Mouse (Mus musculus) embryonic facial prominence, embryonic 13.5 days (tissue): Measurements from ENCODE around the gene Gtf2f1. TPM values are rescaled to one million over a fixed set of nuclear protein-coding genes. Genes with fewer than 3 reads are reported as not detected.
A peak's percentile ranks its signal among the peaks of the same experiment; 100 is the strongest.

Experiments
- ATAC-seq: fragments of 200-750 bp; cut with Nextera tagmentation; 2 replicates; pipeline ENCODE4 v1.8.0; 2017; ENCODE audit warnings: low read depth; ENCODE audit not compliant: insufficient number of reproducible peaks, insufficient read depth, low FRiP score, low TSS enrichment
- H3K27ac ChIP-seq: fragments of 300-500 bp; sonication (generic); 2 replicates; pipeline ENCODE4 v1.5.1; 2015; ENCODE audit warnings: moderate library complexity, mild to moderate bottlenecking, inconsistent platforms
- H3K27me3 ChIP-seq: fragments of 300-500 bp; sonication (generic); 2 replicates; pipeline ENCODE4 v1.6.1; 2015; ENCODE audit warnings: mild to moderate bottlenecking, inconsistent platforms
- H3K36me3 ChIP-seq: fragments of 300-500 bp; sonication (generic); 2 replicates; pipeline ENCODE4 v1.6.1; 2015; ENCODE audit warnings: mild to moderate bottlenecking, inconsistent platforms
- H3K4me1 ChIP-seq: fragments of 300-500 bp; sonication (generic); 2 replicates; pipeline ENCODE4 v1.6.1; 2015; ENCODE audit warnings: inconsistent platforms
- H3K4me2 ChIP-seq: fragments of 300-500 bp; sonication (generic); 2 replicates; pipeline ENCODE4 v1.6.1; 2015; ENCODE audit warnings: moderate library complexity, mild to moderate bottlenecking, inconsistent platforms
- H3K4me3 ChIP-seq: fragments of 300-500 bp; sonication (generic); 2 replicates; pipeline ENCODE4 v1.5.1; 2015; ENCODE audit warnings: mild to moderate bottlenecking, inconsistent platforms
- H3K9ac ChIP-seq: fragments of 300-500 bp; sonication (generic); 2 replicates; pipeline ENCODE4 v1.6.1; 2015; ENCODE audit warnings: mild to moderate bottlenecking, inconsistent platforms
- H3K9me3 ChIP-seq: fragments of 300-500 bp; sonication (generic); 2 replicates; pipeline ENCODE4 v1.6.1; 2016; ENCODE audit warnings: inconsistent platforms
- WGBS: fragments of 180-500 bp; shearing (Covaris S2); methylation state at CpG from one replicate; pipeline ENCODE4 v1.1.7; 2015; ENCODE audit warnings: mixed read lengths; 5-methylcytosine and 5-hydroxymethylcytosine counted together
- polyA plus RNA-seq: library from polyadenylated mRNA; unstranded; fragments of >200 nt; fragmentation: Nextera tagmentation; extraction: Ambion mirVana; gene quantifications from 2 replicates; pipeline ENCODE4 v1.2.1, GENCODE M21; 2015

Gene Gtf2f1
- polyA plus RNA-seq, 1 experiment from 2014 or later, result 71.3 TPM

- Histone ChIP-seq H3K27me3 (no peaks in the 10 kb centered on the region), H3K4me3 (no peak within 1 kb of the TSS), H3K4me1 (peaks cover 9% of the 10 kb centered on the region), H3K27ac (no peak within 1 kb of the TSS), H3K9ac (no peak within 1 kb of the TSS), H3K4me2 (no peak within 1 kb of the TSS), H3K36me3 (peaks cover 66% of the 10 kb centered on the region), H3K9me3 (no peaks in the 10 kb centered on the region)
- no peak for ATAC-seq
- 89% methylated on average over 9 of the region's 9 CpGs for WGBS
Observed at GRCm38 (mm10) chr17:56999968-57000609, 11.0 kb downstream of the Gtf2f1 start, which contains the start of gene Pspn. Pspn (minus strand) TSS chr17:57000018.

DNA sequence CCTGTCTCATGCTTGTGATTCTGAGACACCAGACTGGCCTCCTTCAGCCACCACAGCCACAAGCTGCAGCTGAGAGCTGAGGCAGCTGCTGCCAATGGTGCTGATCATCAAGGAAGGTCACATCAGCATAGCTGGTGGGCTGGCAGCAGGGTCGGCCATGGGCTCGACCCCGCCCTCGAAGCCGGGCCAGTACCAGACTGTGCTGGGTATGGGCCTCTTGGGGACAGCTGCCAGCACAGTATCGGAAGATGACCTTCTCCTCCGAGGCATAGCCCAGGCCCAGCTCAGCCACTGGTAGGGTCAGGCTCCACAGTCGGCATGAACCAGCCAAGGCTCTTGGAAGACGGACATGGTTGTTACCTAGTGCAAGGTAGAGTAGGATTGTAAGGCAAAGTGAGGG lies 11.7 kb downstream of the Gtf2f1 start:
- Histone ChIP-seq H3K9me3 (no peaks in the 10 kb centered on the region), H3K36me3 (peaks cover 66% of the 10 kb centered on the region), H3K4me1 (peaks cover 9% of the 10 kb centered on the region), H3K27me3 (no peaks in the 10 kb centered on the region), H3K4me3 (no peak overlapping the region), H3K9ac (no peak overlapping the region), H3K4me2 (no peak overlapping the region), H3K27ac (no peak overlapping the region)
- 96% methylated on average over 9 of the region's 9 CpGs for WGBS
- ATAC-seq, result no peak

DNA sequence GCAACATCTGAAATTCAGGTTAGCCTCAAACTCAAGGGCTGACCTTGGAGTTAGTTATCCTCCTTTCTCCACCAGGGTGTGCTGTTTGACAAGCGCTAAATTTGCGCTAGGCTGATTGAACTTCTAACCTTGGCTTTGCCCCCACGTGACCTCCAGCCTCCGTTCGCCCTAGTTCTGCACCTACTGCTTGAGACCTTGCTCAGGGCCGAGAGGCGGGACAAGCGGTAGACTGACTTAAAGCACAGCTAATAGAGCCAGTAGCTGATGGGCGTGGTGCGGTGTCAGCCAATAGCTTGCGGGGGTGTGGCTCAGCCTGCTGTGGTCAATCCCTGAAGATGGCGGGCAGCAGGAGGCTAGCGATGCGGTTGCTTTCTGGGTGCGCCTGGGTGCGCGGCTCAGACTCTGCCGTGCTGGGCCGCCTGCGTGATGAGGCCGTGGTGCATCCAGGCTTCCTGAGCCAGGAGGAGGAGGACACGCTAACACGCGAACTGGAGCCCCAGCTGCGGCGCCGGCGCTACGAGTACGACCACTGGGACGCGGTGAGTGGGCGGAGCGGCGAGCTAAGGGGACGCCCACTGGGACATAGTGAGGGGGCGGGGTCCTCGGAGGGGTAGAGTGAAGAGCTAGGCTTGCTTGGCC lies 13.9 kb downstream of the Gtf2f1 start, which contains the start of gene Alkbh7:
TSS of gene Alkbh7 (plus strand) at position 311 of the 639 bp plus-strand sequence.
- peak within 1 kb of the TSS; percentile 77 for H3K9ac ChIP-seq
- no peaks in the 10 kb centered on the region for H3K27me3 ChIP-seq
- WGBS, result under 1% methylated on average over 38 of the region's 38 CpGs
- peak within 1 kb of the TSS; percentile 76 for H3K4me2 ChIP-seq
- H3K36me3 ChIP-seq, result peaks cover 67% of the 10 kb centered on the region
- H3K27ac ChIP-seq, result peak within 1 kb of the TSS; percentile 74
- peak; percentile 96 for ATAC-seq
- H3K4me1 ChIP-seq, result peaks cover 9% of the 10 kb centered on the region
- H3K9me3 ChIP-seq, result no peaks in the 10 kb centered on the region
- H3K4me3 ChIP-seq, result peak within 1 kb of the TSS; percentile 82

GRCm38 (mm10) chr17:56996506-56996905 lies 14.6 kb downstream of the Gtf2f1 start:
- H3K4me3 ChIP-seq, result peak overlapping the region; percentile 82
- no peak overlapping the region for H3K27ac ChIP-seq
- 71% methylated on average over 2 of the region's 2 CpGs for WGBS
- no peaks in the 10 kb centered on the region for H3K9me3 ChIP-seq
- H3K4me1 ChIP-seq, result peaks cover 14% of the 10 kb centered on the region
- H3K27me3 ChIP-seq, result no peaks in the 10 kb centered on the region
- peaks cover 72% of the 10 kb centered on the region for H3K36me3 ChIP-seq
- peak overlapping the region; percentile 76 for H3K4me2 ChIP-seq
- H3K9ac ChIP-seq, result no peak overlapping the region
- ATAC-seq, result no peak

DNA sequence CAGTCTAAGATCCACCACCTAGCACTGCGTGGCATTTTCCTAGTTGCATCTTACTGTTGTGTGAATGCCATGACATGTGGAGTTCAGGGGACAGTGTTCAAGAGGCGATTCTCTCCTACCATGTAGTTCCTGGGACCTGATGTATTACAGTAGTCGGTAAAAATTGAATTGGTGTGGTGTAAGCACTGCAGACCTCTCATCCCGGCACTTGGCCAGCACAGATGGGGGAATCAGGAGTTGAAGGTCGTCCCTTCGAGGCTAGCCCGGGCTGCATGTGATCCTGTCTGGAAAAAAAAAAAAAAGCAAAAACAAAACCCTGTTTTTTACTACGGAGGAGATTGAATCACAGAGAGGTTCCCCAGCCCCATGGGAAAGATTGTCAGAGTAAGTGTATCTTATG lies 16.0 kb downstream of the Gtf2f1 start:
- no peak overlapping the region for H3K9ac ChIP-seq
- no peak overlapping the region for H3K4me2 ChIP-seq
- H3K9me3 ChIP-seq, result no peaks in the 10 kb centered on the region
- WGBS, result 88% methylated on average over 8 of the region's 8 CpGs
- H3K4me3 ChIP-seq, result no peak overlapping the region
- H3K4me1 ChIP-seq, result peaks cover 20% of the 10 kb centered on the region
- ATAC-seq, result no peak
- H3K36me3 ChIP-seq, result peaks cover 66% of the 10 kb centered on the region
- no peak overlapping the region for H3K27ac ChIP-seq
- no peaks in the 10 kb centered on the region for H3K27me3 ChIP-seq

DNA sequence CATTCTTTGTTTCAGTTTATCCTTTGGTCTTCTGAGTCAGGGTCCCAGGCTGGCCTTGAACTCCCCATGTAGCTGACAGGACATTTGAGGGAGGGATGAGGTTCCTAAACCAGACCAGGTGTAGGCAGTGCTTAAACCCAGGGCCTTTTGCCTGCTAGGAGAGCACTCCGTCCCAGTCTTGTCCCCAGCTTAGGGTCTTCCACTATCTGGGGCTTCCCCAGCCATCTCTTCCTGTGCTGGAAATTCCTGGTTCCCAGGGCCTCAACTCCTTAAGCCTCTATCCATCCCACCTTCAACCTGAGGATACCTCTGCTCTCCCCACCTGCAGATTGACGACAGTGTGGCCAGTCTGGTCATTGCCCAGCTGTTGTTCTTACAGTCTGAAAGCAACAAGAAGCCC lies 20.1 kb downstream of the Gtf2f1 start:
- no peak overlapping the region for H3K27ac ChIP-seq
- H3K4me2 ChIP-seq, result peak overlapping the region; percentile 81
- WGBS, result 67% methylated on average over 2 of the region's 2 CpGs
- peak overlapping the region; percentile 90 for H3K4me3 ChIP-seq
- H3K36me3 ChIP-seq, result peaks cover 43% of the 10 kb centered on the region
- no peak for ATAC-seq
- no peaks in the 10 kb centered on the region for H3K27me3 ChIP-seq
- H3K4me1 ChIP-seq, result peaks cover 11% of the 10 kb centered on the region
- H3K9ac ChIP-seq, result peak overlapping the region; percentile 85
- H3K9me3 ChIP-seq, result no peaks in the 10 kb centered on the region

GRCm38 (mm10) chr17:56990115-56990746 lies 20.9 kb downstream of the Gtf2f1 start, which contains the start of gene Clpp:
Clpp (plus strand) TSS chr17:56990305.
- Histone ChIP-seq H3K4me3 (peak within 1 kb of the TSS; percentile 90), H3K4me1 (peaks cover 11% of the 10 kb centered on the region), H3K4me2 (peak within 1 kb of the TSS; percentile 81), H3K27me3 (no peaks in the 10 kb centered on the region), H3K9me3 (no peaks in the 10 kb centered on the region), H3K9ac (peak within 1 kb of the TSS; percentile 85), H3K27ac (peak within 1 kb of the TSS; percentile 77), H3K36me3 (peaks cover 36% of the 10 kb centered on the region)
- peak; percentile 90 for ATAC-seq
- WGBS, result under 1% methylated on average over 52 of the region's 52 CpGs

DNA sequence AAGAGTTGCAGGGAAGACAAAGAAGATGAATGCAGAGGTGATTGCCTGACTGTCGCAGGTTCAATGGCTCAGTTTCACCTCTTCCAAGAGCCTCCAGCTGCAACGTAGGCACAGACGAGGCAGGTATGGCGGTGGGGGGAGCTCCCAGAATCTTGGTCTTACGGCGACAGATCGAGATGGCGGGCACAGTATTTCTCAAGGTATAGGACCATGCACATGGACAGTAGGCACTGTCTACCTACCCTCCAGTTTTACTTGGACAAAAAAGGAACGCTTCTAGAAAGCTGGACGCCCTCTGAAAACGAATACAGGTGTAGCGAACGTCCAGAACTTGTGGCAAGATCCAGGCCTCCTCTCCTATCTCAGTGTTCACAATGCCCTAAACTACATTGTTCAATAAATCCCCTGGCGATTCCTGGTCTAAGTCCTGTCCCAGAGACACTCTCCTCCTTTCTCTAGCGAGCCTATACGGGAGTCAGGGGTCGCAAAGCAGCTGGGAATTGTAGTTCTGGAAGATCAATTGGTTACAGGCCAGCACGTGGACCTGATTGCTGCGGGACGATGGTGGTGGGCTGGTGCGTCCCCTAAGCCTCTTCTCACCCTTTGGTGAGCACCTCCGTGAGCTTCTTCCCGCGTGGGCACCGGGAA lies 21.5 kb downstream of the Gtf2f1 start:
- Histone ChIP-seq H3K27ac (peak overlapping the region; percentile 77), H3K9me3 (no peaks in the 10 kb centered on the region), H3K4me3 (peak overlapping the region; percentile 90), H3K27me3 (no peaks in the 10 kb centered on the region), H3K36me3 (peaks cover 30% of the 10 kb centered on the region), H3K4me1 (peaks cover 11% of the 10 kb centered on the region), H3K4me2 (peak overlapping the region; percentile 81), H3K9ac (peak overlapping the region; percentile 85)
- peak; percentile 84 for ATAC-seq
- 3% methylated on average over 25 of the region's 25 CpGs for WGBS

DNA sequence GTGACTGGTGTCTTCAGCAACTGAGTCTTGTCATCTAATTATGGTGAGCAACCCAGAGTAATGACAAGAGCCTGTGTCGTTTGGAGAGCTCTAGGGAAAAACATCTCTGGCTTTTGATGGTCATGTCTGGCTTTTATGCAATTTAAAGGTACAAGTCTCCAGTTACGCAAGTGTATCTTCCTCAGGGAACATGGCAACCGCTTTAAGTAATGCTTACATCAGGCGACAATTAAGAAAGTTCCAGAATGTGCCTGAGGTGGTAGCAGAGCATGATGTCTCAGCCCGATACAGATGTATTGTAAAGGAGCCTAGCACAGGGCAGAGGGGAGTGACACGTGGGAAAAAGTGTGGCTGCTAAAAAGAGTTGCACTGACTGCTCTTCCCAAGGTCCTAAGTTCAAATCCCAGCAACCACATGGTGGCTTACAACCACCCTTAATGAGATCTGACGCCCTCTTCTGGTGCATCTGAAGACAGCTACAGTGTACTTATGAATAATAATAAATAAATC lies 22.1 kb downstream of the Gtf2f1 start:
- peak overlapping the region; percentile 85; the same call in 1 of the 2 replicates for H3K9ac ChIP-seq
- ATAC-seq, result no peak

GRCm38 (mm10) chr17:56988441-56988840 lies 22.6 kb downstream of the Gtf2f1 start:
- Histone ChIP-seq H3K9ac (no peak overlapping the region), H3K4me3 (no peak overlapping the region), H3K27me3 (no peaks in the 10 kb centered on the region), H3K4me2 (no peak overlapping the region), H3K27ac (no peak overlapping the region), H3K9me3 (no peaks in the 10 kb centered on the region), H3K4me1 (peaks cover 11% of the 10 kb centered on the region), H3K36me3 (peaks cover 18% of the 10 kb centered on the region)
- no peak for ATAC-seq
- 83% methylated on average over 7 of the region's 7 CpGs for WGBS

More for the DNA sequence above, 22.1 kb downstream of the Gtf2f1 start:
- no peaks in the 10 kb centered on the region for H3K9me3 ChIP-seq
- H3K27ac ChIP-seq, result no peak overlapping the region; the same call in 1 of the 2 replicates
- 64% methylated on average over 7 of the region's 7 CpGs for WGBS
- H3K4me2 ChIP-seq, result peak overlapping the region; percentile 81
- peak overlapping the region; percentile 90 for H3K4me3 ChIP-seq
- H3K4me1 ChIP-seq, result peaks cover 11% of the 10 kb centered on the region
- peaks cover 23% of the 10 kb centered on the region for H3K36me3 ChIP-seq
- no peaks in the 10 kb centered on the region for H3K27me3 ChIP-seq

DNA sequence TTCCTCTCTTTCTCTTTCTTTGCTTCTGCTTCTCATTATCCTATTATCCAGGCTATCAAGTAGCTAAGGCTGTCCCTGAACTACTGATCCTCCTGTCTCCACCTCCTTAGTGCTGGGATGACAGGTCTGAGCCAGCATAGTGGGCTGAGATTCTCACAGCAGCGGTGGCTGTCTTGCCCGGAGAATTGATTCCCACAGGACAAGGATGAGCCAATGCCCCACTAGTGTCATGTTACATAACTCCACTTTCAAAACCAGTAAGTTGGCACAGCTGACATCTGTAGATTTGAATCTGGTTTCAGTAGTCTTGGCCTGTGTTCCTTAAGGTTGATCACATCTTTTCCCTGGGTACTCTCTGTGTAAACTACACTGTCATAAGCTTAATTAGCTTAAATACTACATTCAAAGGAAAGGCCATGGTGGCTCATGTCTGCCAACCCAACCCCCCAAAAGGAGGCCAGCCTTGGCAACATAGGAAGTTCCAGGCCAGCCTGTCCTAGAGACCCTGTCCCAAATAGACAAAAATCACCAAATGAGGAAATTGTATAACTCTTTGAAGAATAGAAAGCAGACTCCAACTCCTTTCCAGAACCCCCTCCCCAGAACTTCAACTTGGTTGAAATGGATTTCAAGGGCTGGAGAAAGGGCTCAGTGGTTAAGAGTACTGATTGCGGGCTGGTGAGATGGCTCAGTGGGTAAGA lies 24.8 kb downstream of the Gtf2f1 start:
- Histone ChIP-seq H3K27ac (no peak overlapping the region), H3K4me1 (peaks cover 6% of the 10 kb centered on the region), H3K4me2 (no peak overlapping the region), H3K9me3 (no peaks in the 10 kb centered on the region), H3K27me3 (no peaks in the 10 kb centered on the region), H3K4me3 (no peak overlapping the region), H3K9ac (no peak overlapping the region), H3K36me3 (no peaks in the 10 kb centered on the region; the same call in 1 of the 2 replicates)
- no peak for ATAC-seq
- 69% methylated on average over 3 of the region's 3 CpGs for WGBS
